In genomic region chr1:36589486-36589885, GRCm38 (mm10) we compare ENCODE assay signal across 8 mouse cellular contexts. TPM values are rescaled to one million over a fixed set of nuclear protein-coding genes. Genes with fewer than 3 reads are reported as not detected.
DNase-seq lines count a peak whose midpoint lies in the region; ATAC-seq and TF ChIP-seq lines count a peak whose summit lies in the region.

No protein-coding gene starts in this region.

- no peak overlapping the region for H3K4me2 ChIP-seq in heart, postnatal 0 days (ENCODE audit: low read depth, low read length)
- no peak overlapping the region for H3K4me2 ChIP-seq in liver, embryonic 11.5 days

- ATAC-seq in heart, postnatal 0 days (ENCODE audit: insufficient read depth, low read depth), result peak; percentile 76
- ATAC-seq in erythroid progenitor cell, adult 5-6 weeks (replicated peaks; ENCODE audit: low FRiP score, poor library complexity, severe bottlenecking), result no peak
- no peak for ATAC-seq in liver, embryonic 11.5 days (replicated peaks; ENCODE audit: low FRiP score)

- H3K27me3 ChIP-seq in heart, postnatal 0 days (ENCODE audit: control insufficient read depth, insufficient read depth, low read length), result no peaks in the 10 kb centered on the region
- H3K27me3 ChIP-seq in liver, embryonic 11.5 days (replicated peaks; ENCODE audit: control insufficient read depth, insufficient read depth, low read length), result no peaks in the 10 kb centered on the region

- H3K4me1 ChIP-seq in heart, postnatal 0 days (ENCODE audit: control insufficient read depth, insufficient read depth), result peaks cover 24% of the 10 kb centered on the region
- peaks cover 17% of the 10 kb centered on the region; the same call in 1 of the 2 replicates for H3K4me1 ChIP-seq in liver, embryonic 11.5 days (replicated peaks; ENCODE audit: control insufficient read depth, insufficient read depth, low read length)

- DNase-seq in ovary, adult 18-20 months (ENCODE audit: low spot score), result peak; percentile 38
- no peak for DNase-seq in ovary, postnatal 36 days (ENCODE audit: low spot score)
- DNase-seq in cerebellum, postnatal 36 days, result peak; percentile 59 to 67
- peak; percentile 80 for DNase-seq in heart, postnatal 0 days (ENCODE audit: low spot score)
- DNase-seq in kidney, postnatal 36 days, result peak; percentile 76 to 86
- DNase-seq in thymus, adult 18-20 months, result no peak
- no peak for DNase-seq in liver, embryonic 11.5 days (ENCODE audit: low spot score)

- 8% methylated on average over 6 of the region's 6 CpGs for WGBS in heart, postnatal 0 days
- WGBS in liver, embryonic 11.5 days, result 65% methylated on average over 6 of the region's 6 CpGs

- no peaks in the 10 kb centered on the region for H3K36me3 ChIP-seq in heart, postnatal 0 days (replicated peaks; ENCODE audit: control insufficient read depth, insufficient read depth, low read length)
- H3K36me3 ChIP-seq in liver, embryonic 11.5 days (ENCODE audit: control insufficient read depth, insufficient read depth, low read length), result no peaks in the 10 kb centered on the region

- no peak for TF ChIP-seq CTCF in heart, postnatal 0 days (IDR thresholded peaks at IDR 0.05; ENCODE audit: low read depth)

- no peak overlapping the region for H3K4me3 ChIP-seq in heart, postnatal 0 days (ENCODE audit: low read depth, low read length)
- H3K4me3 ChIP-seq in liver, embryonic 11.5 days (ENCODE audit: low read depth, low read length), result no peak overlapping the region

- no peaks in the 10 kb centered on the region for H3K9me3 ChIP-seq in heart, postnatal 0 days (replicated peaks; ENCODE audit: control insufficient read depth, low read length)
- no peaks in the 10 kb centered on the region for H3K9me3 ChIP-seq in liver, embryonic 11.5 days (ENCODE audit: control insufficient read depth, low read length)

- peak overlapping the region; percentile 72 for H3K27ac ChIP-seq in heart, postnatal 0 days (ENCODE audit: low read depth)
- H3K27ac ChIP-seq in liver, embryonic 11.5 days (ENCODE audit: low read depth, low read length), result no peak overlapping the region

- no peak for TF ChIP-seq EP300 in heart, postnatal 0 days (IDR thresholded peaks at IDR 0.05; ENCODE audit: low read depth)

- H3K9ac ChIP-seq in heart, postnatal 0 days (replicated peaks; ENCODE audit: low read depth, low read length), result 0 out of 2 replicates have a peak overlapping the region, but pooled peaks have one; percentile 1
- H3K9ac ChIP-seq in liver, embryonic 11.5 days (ENCODE audit: low read depth, low read length), result no peak overlapping the region

RNA-seq across cellular contexts. Expression of gene Sema4c, which starts 31.3 kb away (rescaled TPM):
- 11.9 and 13.2 TPM in 2 replicates for total RNA-seq in heart, postnatal 0 days (2014; rRNA removed; ENCODE audit: low replicate concordance)
- 5.7 and 6.1 TPM in 2 replicates for polyA plus RNA-seq in heart, postnatal 0 days (2015; fragmentation: Nextera tagmentation; extraction: Ambion mirVana)
- total RNA-seq in erythroid progenitor cell, adult 5-6 weeks (2015; ENCODE audit: low replicate concordance), result not detected in 2 replicates
- 0.45 TPM in 1 of 2 replicates, not detected in the other for total RNA-seq in erythroid progenitor cell, adult 5-6 weeks (2017; ENCODE audit: low replicate concordance)
- 0.77 and 0.78 TPM in 2 replicates for polyA plus RNA-seq in liver, embryonic 11.5 days (2014; fragmentation: Nextera tagmentation; extraction: Ambion mirVana)

RNA-seq across cellular contexts. Expression of gene Ankrd39, which starts 42.2 kb away (rescaled TPM):
- 32.7 and 34.9 TPM in 2 replicates for total RNA-seq in heart, postnatal 0 days (2014; rRNA removed; ENCODE audit: low replicate concordance)
- polyA plus RNA-seq in heart, postnatal 0 days (2015; fragmentation: Nextera tagmentation; extraction: Ambion mirVana), result 26.6 and 29.0 TPM in 2 replicates
- not detected in 2 replicates for total RNA-seq in erythroid progenitor cell, adult 5-6 weeks (2015; ENCODE audit: low replicate concordance)
- 1.4 and 1.8 TPM in 2 replicates for total RNA-seq in erythroid progenitor cell, adult 5-6 weeks (2017; ENCODE audit: low replicate concordance)
- 18.2 and 22.1 TPM in 2 replicates for polyA plus RNA-seq in liver, embryonic 11.5 days (2014; fragmentation: Nextera tagmentation; extraction: Ambion mirVana)

RNA-seq across cellular contexts. Expression of gene Gm42417, which starts 50.3 kb away (rescaled TPM):
- total RNA-seq in heart, postnatal 0 days (2014; rRNA removed; ENCODE audit: low replicate concordance), result not detected in 2 replicates
- 1.2 TPM in 1 of 2 replicates, not detected in the other for polyA plus RNA-seq in heart, postnatal 0 days (2015; fragmentation: Nextera tagmentation; extraction: Ambion mirVana)
- total RNA-seq in erythroid progenitor cell, adult 5-6 weeks (2015; ENCODE audit: low replicate concordance), result 0.42 TPM in 1 of 2 replicates, not detected in the other
- 86.5 TPM in 1 of 2 replicates, not detected in the other for total RNA-seq in erythroid progenitor cell, adult 5-6 weeks (2017; ENCODE audit: low replicate concordance)
- polyA plus RNA-seq in liver, embryonic 11.5 days (2014; fragmentation: Nextera tagmentation; extraction: Ambion mirVana), result not detected in 2 replicates

RNA-seq across cellular contexts. Expression of gene Ankrd23, which starts 52.8 kb away (rescaled TPM):
- 62.2 and 93.8 TPM in 2 replicates for total RNA-seq in heart, postnatal 0 days (2014; rRNA removed; ENCODE audit: low replicate concordance)
- polyA plus RNA-seq in heart, postnatal 0 days (2015; fragmentation: Nextera tagmentation; extraction: Ambion mirVana), result 26.7 and 34.2 TPM in 2 replicates
- total RNA-seq in erythroid progenitor cell, adult 5-6 weeks (2015; ENCODE audit: low replicate concordance), result 1.7 TPM in 1 of 2 replicates, not detected in the other
- not detected in 2 replicates for total RNA-seq in erythroid progenitor cell, adult 5-6 weeks (2017; ENCODE audit: low replicate concordance)
- polyA plus RNA-seq in liver, embryonic 11.5 days (2014; fragmentation: Nextera tagmentation; extraction: Ambion mirVana), result 11.0 and 13.4 TPM in 2 replicates

Comparison
In these comparisons a context has a peak if more than half of its experiments do, and no peak if none do; other contexts are left out.
1. DNase-seq: peak in ovary, adult 18-20 months (single experiment), cerebellum, postnatal 36 days (2 of 2), heart, postnatal 0 days (single experiment) and kidney, postnatal 36 days (2 of 2); none in ovary, postnatal 36 days (single experiment), thymus, adult 18-20 months (0 of 2) and liver, embryonic 11.5 days (single experiment).
2. RNA of gene Ankrd39, which starts 42.2 kb away (total RNA-seq): 32.7 to 34.9 TPM in heart, postnatal 0 days; 1.4 to 1.8 TPM in erythroid progenitor cell, adult 5-6 weeks; every median in the first group is over 10 times any median in the second.